In the genomic region with DNA sequence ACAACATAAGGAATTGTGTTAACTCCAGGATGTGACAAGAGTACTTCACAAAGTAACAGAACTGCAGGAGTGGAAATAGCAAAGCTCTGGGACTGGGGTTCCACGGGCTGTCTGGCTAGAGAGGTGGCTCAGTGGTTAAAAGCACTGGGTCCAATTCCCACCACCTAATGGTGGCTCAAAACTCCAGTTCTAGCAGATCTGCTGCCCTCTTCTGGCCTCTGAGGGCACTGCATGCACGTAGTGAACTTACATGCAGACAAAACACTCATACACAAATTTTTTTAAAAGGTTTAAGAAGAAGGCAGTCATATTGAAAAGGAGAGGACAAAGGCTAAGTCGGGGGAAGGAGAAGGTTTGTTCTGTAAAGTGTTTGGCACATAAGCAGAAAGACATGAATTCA, we compare ENCODE assay signal across 9 mouse cellular contexts. TPM values are rescaled to one million over a fixed set of nuclear protein-coding genes. Genes with fewer than 3 reads are reported as not detected.
DNase-seq lines count a peak whose midpoint lies in the region; ATAC-seq and TF ChIP-seq lines count a peak whose summit lies in the region.
"Had no signal": no experiment of that assay in that cellular context is flagged by ENCODE, and none has a peak within 500 bp of the region (broad histone marks: within the 10 kb centered on the region; RNA-seq: fewer than 3 reads in every experiment).

No protein-coding gene starts in this region.

- no peak for DNase-seq in heart, postnatal 0 days (ENCODE audit: low spot score)
- peak; percentile 34 for DNase-seq in retina, embryonic 14.5 days (ENCODE audit: low spot score)
- DNase-seq in retina, postnatal 1 day = no peak
- peak; percentile 25 for DNase-seq in thymus, postnatal 25 days
- no peak for DNase-seq in right cerebral cortex, postnatal 14 days
- no peak for DNase-seq in left cerebral cortex, adult 9 months (ENCODE audit: low spot score in 2 of 2)
- DNase-seq: lung, adult 18-20 months had no signal

- no peak overlapping the region for H3K4me3 ChIP-seq in heart, postnatal 0 days (ENCODE audit: low read depth, low read length)
- no peak overlapping the region for H3K4me3 ChIP-seq in heart, embryonic 11.5 days (ENCODE audit: low read depth, low read length)
- no peak overlapping the region for H3K4me3 ChIP-seq in bone marrow macrophage, adult 2 months (ENCODE audit: insufficient read depth, low read length)

- WGBS in heart, postnatal 0 days = 84% methylated on average over 3 of the region's 3 CpGs
- WGBS in heart, embryonic 11.5 days (ENCODE audit: insufficient replicate concordance) = 71% methylated on average over 3 of the region's 3 CpGs

- no peaks in the 10 kb centered on the region for H3K4me1 ChIP-seq in heart, postnatal 0 days (ENCODE audit: control insufficient read depth, insufficient read depth)
- no peaks in the 10 kb centered on the region for H3K4me1 ChIP-seq in heart, embryonic 11.5 days (ENCODE audit: control insufficient read depth, insufficient read depth, low read length)
- H3K4me1 ChIP-seq in bone marrow macrophage, adult 2 months (ENCODE audit: control insufficient read depth, insufficient read depth, low read length) = no peaks in the 10 kb centered on the region

- H3K4me2 ChIP-seq in heart, postnatal 0 days (ENCODE audit: low read depth, low read length) = no peak overlapping the region
- no peak overlapping the region for H3K4me2 ChIP-seq in heart, embryonic 11.5 days

- ATAC-seq in heart, postnatal 0 days (ENCODE audit: insufficient read depth, low read depth) = no peak
- ATAC-seq in heart, embryonic 11.5 days (replicated peaks; ENCODE audit: insufficient number of reproducible peaks, low FRiP score, low TSS enrichment) = no peak

- no peak for TF ChIP-seq POLR2A in bone marrow macrophage, adult 2 months (IDR thresholded peaks at IDR 0.05; ENCODE audit: borderline replicate concordance, low read depth, low read length)

- 0 out of 2 replicates have a peak, but pooled peaks cover 6% of the 10 kb centered on the region for H3K36me3 ChIP-seq in heart, postnatal 0 days (replicated peaks; ENCODE audit: control insufficient read depth, insufficient read depth, low read length)
- H3K36me3 ChIP-seq in heart, embryonic 11.5 days (ENCODE audit: control insufficient read depth, insufficient read depth, low read length) = no peaks in the 10 kb centered on the region

- H3K27ac ChIP-seq in heart, postnatal 0 days (ENCODE audit: low read depth) = no peak overlapping the region
- H3K27ac ChIP-seq in heart, embryonic 11.5 days (ENCODE audit: low read depth, low read length) = no peak overlapping the region
- H3K27ac ChIP-seq in bone marrow macrophage, adult 2 months (ENCODE audit: insufficient read depth, low read depth, low read length) = no peak overlapping the region

- no peaks in the 10 kb centered on the region for H3K27me3 ChIP-seq in heart, postnatal 0 days (ENCODE audit: control insufficient read depth, insufficient read depth, low read length)
- no peaks in the 10 kb centered on the region for H3K27me3 ChIP-seq in heart, embryonic 11.5 days (ENCODE audit: control insufficient read depth, insufficient read depth, low read length)

- TF ChIP-seq CTCF in heart, postnatal 0 days (IDR thresholded peaks at IDR 0.05; ENCODE audit: low read depth) = peak; percentile 6; the same call in 1 of the 2 replicates
- TF ChIP-seq CTCF in bone marrow macrophage, adult 2 months (IDR thresholded peaks at IDR 0.05; ENCODE audit: low read depth, low read length) = peak; percentile 65

- no peak for TF ChIP-seq EP300 in heart, postnatal 0 days (IDR thresholded peaks at IDR 0.05; ENCODE audit: low read depth)

- no peaks in the 10 kb centered on the region for H3K9me3 ChIP-seq in heart, postnatal 0 days (replicated peaks; ENCODE audit: control insufficient read depth, low read length)
- no peaks in the 10 kb centered on the region for H3K9me3 ChIP-seq in heart, embryonic 11.5 days (replicated peaks; ENCODE audit: control insufficient read depth, low read length)

- H3K9ac ChIP-seq in heart, postnatal 0 days (replicated peaks; ENCODE audit: low read depth, low read length) = no peak overlapping the region
- H3K9ac ChIP-seq in heart, embryonic 11.5 days (ENCODE audit: low read depth, low read length) = no peak overlapping the region

RNA-seq across cellular contexts. Expression of a gene that starts 57.8 kb away (rescaled TPM):
- total RNA-seq in heart, postnatal 0 days (2014; rRNA removed; ENCODE audit: low replicate concordance) = 14.8 and 26.7 TPM in 2 replicates
- 13.8 and 13.9 TPM in 2 replicates for polyA plus RNA-seq in heart, postnatal 0 days (2015; fragmentation: Nextera tagmentation; extraction: Ambion mirVana)
- polyA plus RNA-seq in heart, embryonic 11.5 days (2014; fragmentation: Nextera tagmentation; extraction: Ambion mirVana) = 16.4 and 16.9 TPM in 2 replicates
- polyA plus RNA-seq in bone marrow macrophage, adult 2 months (2012; ENCODE audit: insufficient read depth, insufficient read length, missing spikeins) = 51.2 and 53.2 TPM in 2 replicates

Comparison
In these comparisons a context has a peak if more than half of its experiments do, and no peak if none do; other contexts are left out.
1. DNase-seq: peak in retina, embryonic 14.5 days (single experiment) and thymus, postnatal 25 days (single experiment); none in heart, postnatal 0 days (single experiment), retina, postnatal 1 day (single experiment), right cerebral cortex, postnatal 14 days (single experiment) and left cerebral cortex, adult 9 months (0 of 2).